Comparison of ENCODE assay signal across 1 mouse cellular context in genomic region chr7:38107371-38108259, GRCm38 (mm10).
TF ChIP-seq lines count a peak whose summit lies in the region.

Gene Ccne1, minus strand, starts transcription at chr7:38107534.

TF ChIP-seq in CH12.LX, 34 proteins besides CTCF, POLR2A, EP300 and RAD21 (continued from another document):
- TF ChIP-seq BHLHE40 (IDR thresholded peaks at IDR 0.05; ENCODE audit: low read depth, low read length) (peak; percentile 7; the same call in 1 of the 2 replicates), ELF1 (IDR thresholded peaks at IDR 0.05; ENCODE audit: low read depth, low read length) (peak; percentile 60), MXI1 (IDR thresholded peaks at IDR 0.05; ENCODE audit: low read depth, low read length) (peak; percentile 65; the same call in 1 of the 2 replicates), SIN3A (IDR thresholded peaks at IDR 0.05; ENCODE audit: low read length) (peak; percentile 93), E2F4 (IDR thresholded peaks at IDR 0.05; ENCODE audit: insufficient replicate concordance, low read depth, low read length) (peak; percentile 81; the same call in 1 of the 2 replicates), CHD2 (IDR thresholded peaks at IDR 0.05; ENCODE audit: low read length) (no peak; the same call in 1 of the 2 replicates)
